Mouse (Mus musculus): Measurements from ENCODE around the gene Bdkrb2. TPM values are rescaled to one million over a fixed set of nuclear protein-coding genes. Genes with fewer than 3 reads are reported as not detected.

Gene Bdkrb2
- polyA plus RNA-seq, 1 experiment from 2014 or later, result 0.05 TPM

DNA sequence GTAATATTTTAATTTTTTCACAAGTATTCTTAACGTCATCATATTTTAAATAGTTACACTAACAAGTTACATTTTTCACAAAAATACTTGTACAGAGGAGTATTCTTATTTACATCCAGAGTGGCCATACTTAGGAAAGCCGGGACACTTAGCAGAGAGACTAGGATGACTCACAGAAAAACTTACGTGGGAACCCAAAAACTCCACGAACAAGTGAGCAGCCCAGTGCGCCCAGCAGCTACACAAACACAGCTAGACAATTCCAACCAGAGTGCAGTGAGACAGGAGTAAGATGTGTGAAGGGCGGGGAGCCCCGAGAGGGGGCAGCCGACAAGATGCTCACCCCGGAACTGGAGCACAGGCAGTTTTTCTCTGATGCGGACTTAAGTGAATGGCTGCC lies 50.5 kb downstream of the Bdkrb2 start:
- no peak for DNase-seq
- Histone ChIP-seq H3K9me3 (ENCODE audit: low read length) (no peaks in the 10 kb centered on the region), H3K4me2 (ENCODE audit: low read depth, low read length) (no peak overlapping the region), H3K4me3 (ENCODE audit: low read depth, low read length) (no peak overlapping the region), H3K27ac (ENCODE audit: low read depth) (no peak overlapping the region), H3K36me3 (replicated peaks; ENCODE audit: insufficient read depth, low read length) (peaks cover 25% of the 10 kb centered on the region), H3K4me1 (ENCODE audit: insufficient read depth) (no peaks in the 10 kb centered on the region), H3K9ac (replicated peaks) (no peak overlapping the region), H3K27me3 (ENCODE audit: insufficient read depth, low read length) (no peaks in the 10 kb centered on the region)
- 90% methylated on average over 10 of the region's 10 CpGs for WGBS (ENCODE audit: insufficient replicate concordance)
- TF ChIP-seq EP300 (IDR thresholded peaks at IDR 0.05; ENCODE audit: low read depth), result no peak
- no peak for TF ChIP-seq CTCF (IDR thresholded peaks at IDR 0.05; ENCODE audit: low read depth)
- no peak for ATAC-seq

DNA sequence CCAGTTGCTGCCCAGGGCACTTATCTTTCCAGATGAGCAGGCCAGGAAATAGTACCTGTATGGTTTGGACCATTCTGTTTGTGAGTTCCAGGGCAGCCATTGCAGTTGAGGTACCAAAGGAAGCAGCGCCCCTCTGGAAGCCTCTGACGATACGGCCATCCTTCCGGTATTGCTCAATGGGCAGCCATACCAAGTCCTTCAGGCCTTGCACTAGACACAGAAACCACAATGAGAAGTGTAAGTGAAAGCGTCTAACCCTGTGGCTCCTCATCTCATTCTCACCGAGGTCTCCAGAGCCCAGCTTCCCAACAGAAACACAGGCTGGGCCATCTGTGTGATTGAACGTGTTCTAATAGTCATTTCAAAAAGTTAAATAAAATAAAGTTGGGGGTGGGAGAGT lies 59.0 kb downstream of the Bdkrb2 start:
- Histone ChIP-seq H3K27me3 (ENCODE audit: insufficient read depth, low read length) (no peaks in the 10 kb centered on the region), H3K36me3 (replicated peaks; ENCODE audit: insufficient read depth, low read length) (peaks cover 72% of the 10 kb centered on the region), H3K4me3 (ENCODE audit: low read depth, low read length) (no peak overlapping the region), H3K9me3 (ENCODE audit: low read length) (no peaks in the 10 kb centered on the region), H3K27ac (ENCODE audit: low read depth) (no peak overlapping the region), H3K4me1 (ENCODE audit: insufficient read depth) (no peaks in the 10 kb centered on the region), H3K4me2 (ENCODE audit: low read depth, low read length) (no peak overlapping the region), H3K9ac (replicated peaks) (no peak overlapping the region)
- no peak for TF ChIP-seq EP300 (IDR thresholded peaks at IDR 0.05; ENCODE audit: low read depth)
- no peak for TF ChIP-seq CTCF (IDR thresholded peaks at IDR 0.05; ENCODE audit: low read depth)
- ATAC-seq, result no peak
- WGBS (ENCODE audit: insufficient replicate concordance), result 85% methylated on average over 7 of the region's 7 CpGs
- DNase-seq, result no peak

DNA sequence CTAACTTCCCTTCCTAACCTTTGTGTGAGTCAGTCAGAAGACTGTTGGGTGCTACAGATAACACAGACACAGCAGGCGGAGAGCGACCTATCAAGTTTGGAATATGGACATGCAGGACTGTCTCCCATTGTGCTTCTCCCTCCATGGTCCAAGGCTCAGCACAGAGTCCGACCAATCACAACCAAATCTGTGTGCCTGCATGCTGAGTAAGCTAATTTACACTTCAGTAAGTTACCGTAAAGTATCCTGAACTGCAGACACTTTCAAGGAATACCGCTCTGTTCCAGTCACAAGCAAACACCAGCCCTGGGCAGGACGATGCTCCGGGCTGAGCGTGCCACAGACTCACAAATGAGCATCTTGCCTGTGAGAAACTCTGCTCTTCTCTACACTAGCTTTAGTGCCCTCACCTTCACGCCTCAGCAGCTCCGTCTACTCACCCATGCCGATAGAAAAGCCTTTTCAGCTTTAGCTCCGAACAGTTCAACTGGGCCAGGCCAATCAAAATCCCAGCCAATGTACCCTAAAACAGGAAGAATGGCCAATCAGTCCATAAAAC lies 60.0 kb downstream of the Bdkrb2 start:
- H3K36me3 ChIP-seq (replicated peaks; ENCODE audit: insufficient read depth, low read length), result peaks cover 73% of the 10 kb centered on the region
- TF ChIP-seq EP300 (IDR thresholded peaks at IDR 0.05; ENCODE audit: low read depth), result no peak
- no peak for TF ChIP-seq CTCF (IDR thresholded peaks at IDR 0.05; ENCODE audit: low read depth)
- no peak overlapping the region for H3K27ac ChIP-seq (ENCODE audit: low read depth)
- 86% methylated on average over 12 of the region's 12 CpGs for WGBS (ENCODE audit: insufficient replicate concordance)
- no peak overlapping the region for H3K9ac ChIP-seq (replicated peaks)
- no peak overlapping the region for H3K4me2 ChIP-seq (ENCODE audit: low read depth, low read length)
- no peaks in the 10 kb centered on the region for H3K9me3 ChIP-seq (ENCODE audit: low read length)
- ATAC-seq (no peak), DNase-seq (no peak)
- H3K4me1 ChIP-seq (ENCODE audit: insufficient read depth), result no peaks in the 10 kb centered on the region
- H3K4me3 ChIP-seq (ENCODE audit: low read depth, low read length), result no peak overlapping the region
- H3K27me3 ChIP-seq (ENCODE audit: insufficient read depth, low read length), result no peaks in the 10 kb centered on the region

DNA sequence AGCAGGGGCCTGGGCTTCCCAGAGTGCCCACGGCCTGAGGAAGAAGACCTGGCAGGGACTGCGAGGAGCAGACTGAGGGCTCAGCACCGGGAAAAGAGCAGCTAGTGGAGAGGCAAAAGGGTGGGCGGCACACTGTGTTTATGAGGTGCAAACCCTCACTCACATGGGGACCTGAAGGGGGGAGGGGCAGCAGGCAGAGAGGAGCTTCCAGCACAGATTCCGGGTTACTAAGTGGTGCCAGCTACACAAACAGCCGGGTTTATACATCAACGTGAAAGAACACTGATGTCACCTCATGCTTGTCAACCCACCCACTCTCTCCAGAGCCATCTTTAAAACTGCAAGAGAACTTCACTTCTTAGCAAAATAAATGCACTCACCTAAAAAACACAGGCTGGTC lies 62.8 kb downstream of the Bdkrb2 start:
- DNase-seq (no peak), ATAC-seq (no peak)
- Histone ChIP-seq H3K9me3 (ENCODE audit: low read length) (no peaks in the 10 kb centered on the region), H3K4me3 (ENCODE audit: low read depth, low read length) (no peak overlapping the region), H3K27me3 (ENCODE audit: insufficient read depth, low read length) (no peaks in the 10 kb centered on the region), H3K4me1 (ENCODE audit: insufficient read depth) (no peaks in the 10 kb centered on the region), H3K9ac (replicated peaks) (no peak overlapping the region), H3K4me2 (ENCODE audit: low read depth, low read length) (no peak overlapping the region), H3K36me3 (replicated peaks; ENCODE audit: insufficient read depth, low read length) (peaks cover 63% of the 10 kb centered on the region), H3K27ac (ENCODE audit: low read depth) (no peak overlapping the region)
- TF ChIP-seq CTCF (IDR thresholded peaks at IDR 0.05; ENCODE audit: low read depth), result no peak
- TF ChIP-seq EP300 (IDR thresholded peaks at IDR 0.05; ENCODE audit: low read depth), result no peak
- WGBS (ENCODE audit: insufficient replicate concordance), result 77% methylated on average over 7 of the region's 7 CpGs

DNA sequence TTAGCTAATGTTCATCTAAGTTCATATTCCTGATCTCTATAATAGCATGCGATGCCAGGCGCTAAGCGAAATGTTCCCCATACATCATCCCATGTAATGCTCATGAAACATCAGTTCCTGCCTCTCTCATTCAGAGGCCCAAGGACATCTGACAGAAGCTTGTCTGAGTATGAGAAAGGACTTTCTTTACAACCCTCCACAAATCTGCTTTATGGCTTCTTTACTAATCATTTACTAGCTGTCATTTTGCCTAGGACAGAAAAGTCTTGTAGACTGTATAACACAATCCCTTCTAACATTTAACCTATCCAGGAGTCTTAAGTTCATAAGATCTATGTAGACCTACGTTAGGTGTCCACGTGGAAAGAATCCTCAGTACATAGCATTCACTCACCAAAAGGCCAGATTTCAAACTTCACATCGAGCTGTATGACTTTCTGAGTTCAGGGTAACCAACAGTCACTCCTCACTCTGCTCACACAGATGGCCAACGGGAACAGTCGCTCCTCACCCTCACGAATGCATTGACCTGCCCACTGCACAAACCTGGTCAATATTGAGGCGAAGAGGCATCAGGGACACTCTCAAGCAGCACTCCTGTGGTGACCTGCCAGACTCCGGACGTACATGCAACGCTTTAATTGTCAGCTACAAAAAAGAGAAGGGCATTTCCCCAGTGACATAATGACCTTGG lies 71.5 kb downstream of the Bdkrb2 start:
- peaks cover 56% of the 10 kb centered on the region for H3K36me3 ChIP-seq (replicated peaks; ENCODE audit: insufficient read depth, low read length)
- WGBS (ENCODE audit: insufficient replicate concordance), result 91% methylated on average over 13 of the region's 13 CpGs
- no peak overlapping the region for H3K4me3 ChIP-seq (ENCODE audit: low read depth, low read length)

DNA sequence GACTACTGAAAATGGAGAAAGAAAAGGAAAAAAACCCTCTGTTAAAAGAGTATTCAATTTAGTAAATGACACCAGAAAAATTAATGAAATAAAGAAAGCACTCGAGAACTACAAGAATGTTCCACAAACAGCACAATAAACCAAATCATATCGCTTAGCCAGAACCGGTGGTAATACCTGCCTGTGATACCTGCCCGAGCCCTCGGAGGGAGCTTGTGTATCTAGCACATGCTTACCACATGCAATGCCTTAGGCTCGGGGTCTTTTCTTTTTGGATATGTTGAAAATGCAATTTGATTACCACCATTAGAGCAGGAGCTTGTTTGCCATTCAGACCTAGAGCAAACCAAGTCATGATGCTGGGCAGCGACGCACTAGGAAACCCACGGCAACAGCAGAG lies 73.5 kb downstream of the Bdkrb2 start:
- Histone ChIP-seq H3K36me3 (replicated peaks; ENCODE audit: insufficient read depth, low read length) (peaks cover 77% of the 10 kb centered on the region), H3K4me2 (ENCODE audit: low read depth, low read length) (no peak overlapping the region), H3K27me3 (ENCODE audit: insufficient read depth, low read length) (no peaks in the 10 kb centered on the region), H3K9me3 (ENCODE audit: low read length) (no peaks in the 10 kb centered on the region), H3K9ac (replicated peaks) (no peak overlapping the region), H3K4me3 (ENCODE audit: low read depth, low read length) (no peak overlapping the region), H3K4me1 (ENCODE audit: insufficient read depth) (no peaks in the 10 kb centered on the region), H3K27ac (ENCODE audit: low read depth) (no peak overlapping the region)
- WGBS (ENCODE audit: insufficient replicate concordance), result 93% methylated on average over 9 of the region's 9 CpGs
- DNase-seq (no peak), ATAC-seq (no peak)
- no peak for TF ChIP-seq EP300 (IDR thresholded peaks at IDR 0.05; ENCODE audit: low read depth)
- TF ChIP-seq CTCF (IDR thresholded peaks at IDR 0.05; ENCODE audit: low read depth), result no peak

More for the DNA sequence above, 71.5 kb downstream of the Bdkrb2 start:
- Histone ChIP-seq H3K9ac (replicated peaks) (no peak overlapping the region), H3K9me3 (ENCODE audit: low read length) (no peaks in the 10 kb centered on the region), H3K4me2 (ENCODE audit: low read depth, low read length) (no peak overlapping the region), H3K4me1 (ENCODE audit: insufficient read depth) (no peaks in the 10 kb centered on the region), H3K27ac (ENCODE audit: low read depth) (no peak overlapping the region), H3K27me3 (ENCODE audit: insufficient read depth, low read length) (no peaks in the 10 kb centered on the region)
- ATAC-seq (no peak), DNase-seq (no peak)
- no peak for TF ChIP-seq EP300 (IDR thresholded peaks at IDR 0.05; ENCODE audit: low read depth)
- no peak for TF ChIP-seq CTCF (IDR thresholded peaks at IDR 0.05; ENCODE audit: low read depth)

Measured in liver, postnatal 0 days (tissue).